Mouse (Mus musculus) bone marrow, adult 2 months (tissue): ENCODE measurements around the gene Unk. TPM values are rescaled to one million over a fixed set of nuclear protein-coding genes. Genes with fewer than 3 reads are reported as not detected.

Experiments used
- H3K27ac ChIP-seq: fragments of 200-500 bp; 2 replicates; pipeline ENCODE4 v1.5.1; 2012; ENCODE audit warnings: low read depth, mild to moderate bottlenecking, control low read depth, inconsistent platforms, low read length; ENCODE audit not compliant: control insufficient read depth, poor library complexity, insufficient read depth
- H3K4me1 ChIP-seq: fragments of 200-500 bp; 2 replicates; pipeline ENCODE4 v1.6.1; 2011; ENCODE audit warnings: low read length; ENCODE audit not compliant: control insufficient read depth, insufficient read depth
- H3K4me3 ChIP-seq: fragments of 200-500 bp; replicated peaks from 2 replicates; pipeline ENCODE3; 2011; ENCODE audit warnings: mild to moderate bottlenecking, low read depth, low read length, control low read depth; ENCODE audit not compliant: control insufficient read depth
- CTCF ChIP-seq: fragments of 200-500 bp; IDR thresholded peaks from 2 replicates; pipeline ENCODE4 v1.5.1; 2011; ENCODE audit warnings: low read length, control low read depth; ENCODE audit not compliant: control insufficient read depth, insufficient read depth
- POLR2A ChIP-seq: fragments of 200-500 bp; IDR thresholded peaks from 2 replicates; pipeline ENCODE4 v1.6.1; 2011; ENCODE audit warnings: low read depth, mild to moderate bottlenecking, control low read depth, low read length, borderline replicate concordance; ENCODE audit not compliant: control insufficient read depth
- WGBS: fragments of 180-500 bp; shearing (Covaris S2); methylation state at CpG from one replicate; pipeline ENCODE4 v1.1.7; 2018; 5-methylcytosine and 5-hydroxymethylcytosine counted together
- polyA plus RNA-seq: library from polyadenylated mRNA; stranded (reverse); fragments of >200 nt; gene quantifications from 2 replicates; pipeline ENCODE4 v1.2.4, GENCODE M21; 2011; ENCODE audit warnings: low replicate concordance; ENCODE audit not compliant: missing spikeins, insufficient read depth, insufficient read length

Unk gene
- polyA plus RNA-seq, 1 experiment: 43.0 TPM

DNA sequence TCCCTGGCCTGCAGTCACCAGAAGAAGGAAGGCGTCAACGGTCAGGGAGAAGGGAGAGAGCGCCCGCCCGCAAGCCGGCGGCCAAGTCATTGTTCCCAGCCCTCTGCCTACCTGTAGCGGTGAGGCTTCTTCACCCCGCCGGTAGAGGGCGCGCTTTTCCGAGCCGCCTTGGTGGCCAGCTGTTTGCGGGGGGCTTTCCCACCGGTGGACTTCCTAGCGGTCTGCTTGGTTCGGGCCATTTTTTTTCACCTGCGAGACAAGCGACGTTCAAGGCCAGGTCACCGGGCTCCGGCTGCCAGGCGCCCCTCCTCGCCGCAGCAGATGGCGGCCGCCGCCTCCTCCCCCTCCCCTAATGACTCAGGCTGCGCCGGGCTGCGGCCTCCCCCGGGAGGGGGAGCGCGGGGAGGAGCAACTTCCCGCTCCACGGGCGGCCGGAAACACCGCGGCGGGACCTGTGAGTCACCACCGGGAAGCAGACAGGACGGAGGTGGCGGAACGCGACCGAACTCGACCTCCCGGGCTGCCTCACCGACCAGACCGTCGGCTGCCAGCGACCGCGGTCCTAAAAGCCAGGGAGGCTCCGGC, 6.3 kb upstream of the Unk start:
- WGBS: 1% methylated on average over 57 of the region's 57 CpGs

DNA sequence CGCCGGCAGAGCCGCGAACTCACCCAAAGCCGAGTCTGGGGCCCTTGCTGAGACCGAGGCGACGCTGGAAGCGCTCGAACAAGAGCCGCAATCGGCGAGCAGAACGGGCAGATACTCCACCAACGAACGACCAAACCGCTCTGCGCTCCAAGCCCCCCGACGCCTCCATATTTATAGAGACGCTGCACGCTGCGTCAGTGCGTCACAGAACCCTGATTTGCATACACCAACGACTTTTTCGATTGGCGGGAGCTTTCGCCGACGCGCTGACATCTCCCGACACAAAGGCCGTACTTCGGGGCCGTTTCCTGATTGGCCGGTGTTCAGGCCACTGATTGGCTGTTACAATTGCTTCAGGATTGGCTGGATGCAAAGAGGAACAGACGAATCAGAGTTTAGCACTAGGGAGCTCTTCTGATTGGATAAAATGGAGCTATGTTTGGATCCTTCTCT, 5.7 kb upstream of the Unk start:
- peak; percentile 100 for TF ChIP-seq POLR2A
- TF ChIP-seq CTCF: no peak
- H3K4me1 ChIP-seq: peaks cover 2% of the 10 kb centered on the region
- H3K27ac ChIP-seq: peak overlapping the region; percentile 99
- H3K4me3 ChIP-seq: peak overlapping the region; percentile 97
- whole genome bisulfite sequencing: under 1% methylated on average over 37 of the region's 37 CpGs

More for the DNA sequence above, 6.3 kb upstream of the Unk start:
- TF ChIP-seq CTCF (peak; percentile 70), POLR2A (peak; percentile 52; the same call in 1 of the 2 replicates)
- Histone ChIP-seq H3K27ac (peak overlapping the region; percentile 99), H3K4me1 (peaks cover 2% of the 10 kb centered on the region), H3K4me3 (peak overlapping the region; percentile 97)

DNA sequence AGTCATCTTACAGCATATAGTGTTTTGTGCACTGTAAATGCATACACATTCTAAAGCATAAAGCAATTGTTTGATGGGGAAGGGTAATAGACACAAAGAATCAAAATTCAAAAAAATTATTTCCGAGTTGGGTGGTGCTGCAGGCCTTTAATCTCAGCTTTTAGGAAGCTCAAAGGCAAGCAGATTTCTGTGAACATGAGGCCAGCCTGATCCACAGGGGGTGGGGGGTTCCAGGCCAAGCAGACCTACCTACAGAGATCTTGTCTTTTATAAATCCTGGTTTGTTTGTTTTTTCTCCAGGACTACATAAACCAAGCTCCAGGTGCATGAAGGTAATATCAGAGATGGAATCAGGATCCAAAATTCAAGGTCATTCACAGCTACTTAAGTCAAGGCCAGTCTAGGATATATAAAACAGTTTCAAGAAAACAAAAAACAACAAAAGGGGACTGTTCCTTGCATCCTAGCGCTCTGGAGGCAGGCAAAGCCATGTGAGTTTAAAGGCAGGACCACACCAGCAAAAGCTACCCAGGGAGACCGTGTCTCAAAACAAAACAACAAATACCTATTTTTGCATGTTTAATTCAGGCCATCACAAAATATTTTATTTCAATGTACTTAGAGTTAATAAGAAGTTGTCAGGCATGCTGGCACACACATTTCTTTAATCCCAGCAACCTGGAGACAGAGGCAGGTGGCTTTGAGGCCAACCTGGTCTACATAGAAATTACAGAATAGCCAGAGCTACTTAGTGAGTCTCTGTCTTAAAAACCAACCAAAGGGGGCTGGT, 4.9 kb upstream of the Unk start:
- Histone ChIP-seq H3K27ac (no peak overlapping the region), H3K4me3 (no peak overlapping the region), H3K4me1 (peaks cover 2% of the 10 kb centered on the region)
- 90% methylated on average over 3 of the region's 3 CpGs for WGBS
- TF ChIP-seq CTCF: no peak
- TF ChIP-seq POLR2A: no peak

DNA sequence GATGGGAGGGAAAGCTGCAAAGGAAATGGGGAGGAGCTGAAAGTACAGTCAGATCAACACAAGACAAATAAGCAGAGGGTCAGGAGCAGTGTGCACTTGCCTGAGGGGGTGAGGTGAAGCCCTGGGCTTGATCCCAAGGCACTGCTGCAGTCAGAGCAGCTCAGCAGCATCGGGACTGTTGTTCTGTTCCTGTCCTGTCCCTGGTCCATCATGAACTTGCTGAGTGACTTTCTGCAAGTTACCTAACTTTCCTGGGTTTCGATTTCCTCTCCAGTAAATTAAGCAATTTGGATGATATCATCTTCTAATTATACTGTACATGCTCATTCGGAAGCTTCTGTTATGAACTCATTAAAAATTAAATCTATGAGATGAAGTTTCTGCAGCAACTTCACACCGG, 2.4 kb upstream of the Unk start, which contains the start of gene H3f3b:
Gene H3f3b (minus strand): TSS at position 207 of the 400 bp plus-strand sequence.
- Histone ChIP-seq H3K4me3 (no peak within 1 kb of the TSS), H3K4me1 (peaks cover 4% of the 10 kb centered on the region), H3K27ac (0 out of 2 replicates have a peak within 1 kb of the TSS, but pooled peaks have one; percentile 20)
- WGBS: 55% methylated on average over 4 of the region's 4 CpGs
- no peak for TF ChIP-seq POLR2A
- no peak for TF ChIP-seq CTCF

DNA sequence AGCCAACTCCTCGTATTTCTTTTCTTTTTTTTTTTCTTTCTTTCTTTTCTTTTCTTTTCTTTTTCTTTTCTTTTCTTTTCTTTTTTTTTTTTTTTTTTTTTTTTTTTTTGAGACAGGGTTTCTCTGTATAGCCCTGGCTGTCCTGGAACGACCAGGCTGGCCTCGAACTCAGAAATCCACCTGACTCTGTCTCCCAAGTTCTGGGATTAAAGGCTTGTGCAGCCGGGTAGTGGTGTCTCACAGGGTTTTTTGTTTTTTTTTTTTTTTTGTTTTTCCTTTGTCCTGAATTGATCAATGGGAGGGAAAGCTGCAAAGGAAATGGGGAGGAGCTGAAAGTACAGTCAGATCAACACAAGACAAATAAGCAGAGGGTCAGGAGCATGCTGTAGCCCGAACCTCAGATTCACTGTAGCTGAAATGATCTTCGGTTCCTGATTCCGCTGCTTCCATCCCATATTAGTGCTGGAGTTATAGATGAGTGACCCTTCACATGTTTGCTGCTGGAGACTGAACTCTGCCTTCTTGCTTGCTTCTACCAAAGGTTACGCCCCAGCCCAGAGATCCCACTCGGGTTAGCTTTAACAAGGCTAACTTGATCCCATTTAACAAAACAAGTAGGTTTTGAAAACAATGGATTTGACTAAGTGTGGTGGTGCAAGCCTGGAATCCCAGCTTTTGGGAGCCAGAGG, 1.8 kb upstream of the Unk start:
- TF ChIP-seq CTCF: no peak
- TF ChIP-seq POLR2A: no peak
- WGBS: 86% methylated on average over 9 of the region's 9 CpGs
- no peak overlapping the region for H3K27ac ChIP-seq
- no peak overlapping the region for H3K4me3 ChIP-seq
- peaks cover 4% of the 10 kb centered on the region for H3K4me1 ChIP-seq

DNA sequence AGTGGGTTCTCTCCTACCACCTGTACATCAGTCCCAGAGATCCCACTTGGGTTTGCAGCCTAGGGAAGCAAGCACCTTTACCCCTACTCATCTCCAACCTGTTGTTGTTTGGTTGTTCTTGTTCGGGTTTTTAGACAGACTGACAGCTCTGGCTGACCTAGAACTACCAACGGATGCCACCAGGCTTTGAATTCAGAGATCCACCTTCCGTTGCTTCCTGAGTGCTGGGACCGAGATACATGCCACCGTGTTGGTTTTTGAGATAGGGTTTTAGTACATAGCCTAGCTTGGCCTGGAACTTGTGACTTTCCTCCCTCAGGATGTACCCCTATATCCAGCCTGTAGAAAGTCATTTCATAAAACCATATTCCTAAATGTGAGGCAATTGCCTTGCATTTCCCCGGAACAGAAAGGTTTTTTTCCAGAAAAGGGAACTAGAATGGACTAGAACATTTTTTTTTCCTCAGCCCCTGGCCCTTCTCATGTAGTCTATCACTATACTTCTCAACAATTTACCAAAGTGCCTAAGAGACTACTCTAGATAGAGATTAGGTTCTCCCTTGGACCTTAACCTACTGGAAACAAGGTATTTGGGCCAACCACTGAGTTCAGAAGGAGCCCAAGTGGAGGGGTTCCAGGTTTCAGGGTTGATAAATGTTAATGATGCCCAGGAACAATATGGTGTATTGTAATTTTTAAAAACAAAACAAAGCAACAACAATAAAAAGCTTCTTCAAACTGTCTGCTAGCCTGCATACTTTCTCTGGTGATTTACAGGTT, 846 bp upstream of the Unk start:
- Histone ChIP-seq H3K27ac (no peak overlapping the region), H3K4me1 (peaks cover 4% of the 10 kb centered on the region), H3K4me3 (peak overlapping the region; percentile 64)
- TF ChIP-seq POLR2A (no peak), CTCF (no peak)
- WGBS: 64% methylated on average over 6 of the region's 6 CpGs

DNA sequence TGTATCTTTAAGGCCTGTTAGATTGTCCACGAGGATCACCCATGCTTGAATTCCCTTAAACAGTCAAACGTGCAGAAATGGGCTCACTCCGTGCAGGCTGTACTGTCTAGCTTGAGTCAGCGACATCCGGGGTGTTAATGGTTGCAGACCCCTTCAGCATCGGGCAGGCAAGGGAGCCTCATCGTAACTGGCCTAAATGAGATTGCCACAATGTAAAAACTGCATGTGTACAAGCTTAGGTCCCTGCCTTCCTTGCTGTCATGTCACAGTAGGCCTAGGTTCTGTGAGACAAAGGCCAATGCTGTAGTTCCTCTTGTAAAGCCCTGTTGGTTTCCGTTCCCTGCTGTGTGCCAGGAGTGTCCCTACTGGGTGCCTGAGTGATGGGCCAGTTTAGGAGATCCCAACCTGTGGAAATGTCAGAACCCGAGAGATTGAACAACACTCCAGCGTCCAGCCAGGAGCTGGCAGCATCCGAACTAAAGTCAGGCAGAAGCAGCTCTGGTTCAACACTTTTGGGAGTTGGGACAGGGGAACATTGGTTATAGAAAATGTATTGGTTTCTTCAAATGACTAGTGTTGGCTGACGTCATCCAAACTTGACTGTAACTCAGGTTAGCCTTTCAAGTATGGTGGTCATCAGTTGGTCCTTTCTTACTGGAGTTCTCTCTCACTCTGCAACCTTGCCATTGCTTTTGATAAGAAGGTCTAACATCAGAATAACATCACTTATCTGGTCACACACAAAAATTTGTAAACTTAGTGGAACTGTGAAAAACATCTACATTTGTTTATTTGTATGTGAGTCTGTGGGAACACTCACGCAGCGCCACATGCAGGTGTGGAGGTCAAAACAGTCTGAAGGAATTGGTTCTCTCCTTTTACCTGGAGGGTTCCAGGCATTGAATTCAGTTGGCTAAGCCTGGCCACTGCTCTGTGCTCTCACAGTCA, 1.1 kb downstream of the Unk start:
- WGBS: 24% methylated on average over 14 of the region's 14 CpGs
- TF ChIP-seq POLR2A (no peak), CTCF (no peak)
- H3K4me1 ChIP-seq: peaks cover 4% of the 10 kb centered on the region
- H3K4me3 ChIP-seq: peak overlapping the region; percentile 64
- H3K27ac ChIP-seq: peak overlapping the region; percentile 97
